Mouse (Mus musculus) small intestine, adult 2 months (tissue): ENCODE data around the gene Ednrb.

ENCODE experiments used
- CTCF ChIP-seq: fragments of 200-500 bp; IDR thresholded peaks from 2 replicates; pipeline ENCODE4 v1.5.1; 2012; ENCODE audit warnings: low read depth, mild to moderate bottlenecking, control low read depth, inconsistent platforms, low read length, moderate library complexity, mixed read lengths; ENCODE audit not compliant: insufficient replicate concordance, insufficient read length; ENCODE audit errors: extremely low read depth
- POLR2A ChIP-seq: fragments of 200-500 bp; IDR thresholded peaks from 2 replicates; pipeline ENCODE4 v1.6.1; 2012; ENCODE audit warnings: low read depth, mild to moderate bottlenecking, control low read depth, inconsistent platforms, low read length, moderate library complexity

- TF ChIP-seq CTCF = no peak
- TF ChIP-seq POLR2A = no peak
Observed at GRCm38 (mm10) chr14:103811291-103811690, 32.9 kb downstream of the Ednrb start.
